13 mouse cellular contexts compared by ENCODE assay signal in genomic region chr6:23314291-23314690, GRCm38 (mm10).
"Had no signal": no experiment of that assay in that cellular context is flagged by ENCODE, and none has a peak within 500 bp of the region (broad histone marks: within the 10 kb centered on the region; RNA-seq: fewer than 3 reads in every experiment).

No protein-coding gene starts in this region.

- H3K9ac ChIP-seq: liver, embryonic 15.5 days; midbrain, embryonic 15.5 days; neural tube, embryonic 13.5 days had no signal

- H3K27me3 ChIP-seq: liver, embryonic 15.5 days; neural tube, embryonic 13.5 days had no signal

- H3K4me2 ChIP-seq: liver, embryonic 11.5 days; liver, embryonic 15.5 days; midbrain, embryonic 15.5 days; neural tube, embryonic 13.5 days had no signal

- H3K36me3 ChIP-seq: limb, embryonic 10.5 days; liver, embryonic 15.5 days; midbrain, embryonic 10.5 days; midbrain, embryonic 15.5 days; neural tube, embryonic 13.5 days had no signal

- ATAC-seq: lung, postnatal 0 days; midbrain, embryonic 15.5 days had no signal

- H3K4me1 ChIP-seq: limb, embryonic 10.5 days; liver, embryonic 15.5 days; midbrain, embryonic 15.5 days; neural tube, embryonic 13.5 days had no signal

- H3K4me3 ChIP-seq: left cerebral cortex, adult 2 months; limb, embryonic 10.5 days; liver, embryonic 15.5 days; midbrain, embryonic 10.5 days; midbrain, embryonic 15.5 days; neural tube, embryonic 13.5 days had no signal

- H3K9me3 ChIP-seq: limb, embryonic 10.5 days; liver, embryonic 15.5 days; midbrain, embryonic 10.5 days; midbrain, embryonic 15.5 days; neural tube, embryonic 13.5 days had no signal

- DNase-seq: kidney, postnatal 25 days; lung, adult 2 months; lung, postnatal 36 days; right cerebral cortex, postnatal 25 days; thymus, postnatal 36 days had no signal

- H3K27ac ChIP-seq: left cerebral cortex, adult 2 months; limb, embryonic 10.5 days; liver, embryonic 15.5 days; midbrain, embryonic 10.5 days; midbrain, embryonic 15.5 days; neural tube, embryonic 13.5 days had no signal
